Mouse (Mus musculus): ENCODE measurements around the gene Hmces.

Hmces gene

GRCm38 (mm10) chr6:87913661-87914325 lies at the start of gene Hmces:
Hmces (plus strand) TSS chr6:87913935.
- peak in 1 of 2 experiments; percentile 32 for DNase-seq (ENCODE audit: low spot score in 2 of 2)

GRCm38 (mm10) chr6:87866211-87866610 lies 47.5 kb upstream of the Hmces start:
- DNase-seq (ENCODE audit: low spot score in 2 of 2): no peak

- DNase-seq (ENCODE audit: low spot score in 2 of 2): no peak
These were observed 46.5 kb upstream of the Hmces start for GRCm38 (mm10) chr6:87867256-87867655.

GRCm38 (mm10) chr6:87868871-87869506 lies 44.7 kb upstream of the Hmces start:
- no peak for DNase-seq (ENCODE audit: low spot score in 2 of 2)

GRCm38 (mm10) chr6:87870440-87870839 lies 43.3 kb upstream of the Hmces start:
- DNase-seq (ENCODE audit: low spot score in 2 of 2): no peak

GRCm38 (mm10) chr6:87871240-87871639 lies 42.5 kb upstream of the Hmces start:
- DNase-seq (ENCODE audit: low spot score in 2 of 2): no peak

GRCm38 (mm10) chr6:87873104-87873503 lies 40.6 kb upstream of the Hmces start:
- no peak for DNase-seq (ENCODE audit: low spot score in 2 of 2)

GRCm38 (mm10) chr6:87873963-87874362 lies 39.8 kb upstream of the Hmces start:
- no peak for DNase-seq (ENCODE audit: low spot score in 2 of 2)

- no peak for DNase-seq (ENCODE audit: low spot score in 2 of 2)
These were observed 38.7 kb upstream of the Hmces start for GRCm38 (mm10) chr6:87875083-87875482.

- no peak for DNase-seq (ENCODE audit: low spot score in 2 of 2)
These were observed 38.2 kb upstream of the Hmces start for GRCm38 (mm10) chr6:87875562-87875961.

GRCm38 (mm10) chr6:87876068-87876643 lies 37.6 kb upstream of the Hmces start:
- no peak for DNase-seq (ENCODE audit: low spot score in 2 of 2)

GRCm38 (mm10) chr6:87879010-87879409 lies 34.7 kb upstream of the Hmces start:
- DNase-seq (ENCODE audit: low spot score in 2 of 2): no peak

GRCm38 (mm10) chr6:87879628-87880027 lies 34.1 kb upstream of the Hmces start:
- DNase-seq (ENCODE audit: low spot score in 2 of 2): no peak

GRCm38 (mm10) chr6:87882221-87882620 lies 31.5 kb upstream of the Hmces start:
- DNase-seq (ENCODE audit: low spot score in 2 of 2): no peak

GRCm38 (mm10) chr6:87882816-87883215 lies 30.9 kb upstream of the Hmces start:
- DNase-seq (ENCODE audit: low spot score in 2 of 2): peak; percentile 71 to 85

GRCm38 (mm10) chr6:87886721-87887120 lies 27.0 kb upstream of the Hmces start:
- no peak for DNase-seq (ENCODE audit: low spot score in 2 of 2)

- peak; percentile 99 for DNase-seq (ENCODE audit: low spot score in 2 of 2)
These were observed 26.0 kb upstream of the Hmces start, which contains the start of gene Copg1 for GRCm38 (mm10) chr6:87887594-87888233. Copg1 (plus strand) TSS chr6:87887814.

- no peak for DNase-seq (ENCODE audit: low spot score in 2 of 2)
These were observed 19.8 kb upstream of the Hmces start for GRCm38 (mm10) chr6:87893931-87894330.

GRCm38 (mm10) chr6:87898028-87898427 lies 15.7 kb upstream of the Hmces start:
- DNase-seq (ENCODE audit: low spot score in 2 of 2): no peak

- no peak for DNase-seq (ENCODE audit: low spot score in 2 of 2)
These were observed 7.1 kb upstream of the Hmces start for GRCm38 (mm10) chr6:87906632-87907031.

- DNase-seq (ENCODE audit: low spot score in 2 of 2): no peak
These were observed 4.6 kb upstream of the Hmces start for GRCm38 (mm10) chr6:87909181-87909580.

- DNase-seq (ENCODE audit: low spot score in 2 of 2): no peak
These were observed 2.2 kb upstream of the Hmces start for GRCm38 (mm10) chr6:87911559-87911958.

All from frontal cortex, postnatal 14 days (tissue).